Mouse (Mus musculus): ENCODE results near the gene Cycs.
"Not testable (repeated sequence)": the region's sequence is repeated elsewhere in the genome, so short reads cannot be mapped to it uniquely, and the experiment has no call there.

Cycs gene

GRCm38 (mm10) chr6:50566141-50566996 is at the start of gene Cycs:
TSS of gene Cycs (minus strand) at chr6:50566538.
- DNase-seq: peak; percentile 99

DNA sequence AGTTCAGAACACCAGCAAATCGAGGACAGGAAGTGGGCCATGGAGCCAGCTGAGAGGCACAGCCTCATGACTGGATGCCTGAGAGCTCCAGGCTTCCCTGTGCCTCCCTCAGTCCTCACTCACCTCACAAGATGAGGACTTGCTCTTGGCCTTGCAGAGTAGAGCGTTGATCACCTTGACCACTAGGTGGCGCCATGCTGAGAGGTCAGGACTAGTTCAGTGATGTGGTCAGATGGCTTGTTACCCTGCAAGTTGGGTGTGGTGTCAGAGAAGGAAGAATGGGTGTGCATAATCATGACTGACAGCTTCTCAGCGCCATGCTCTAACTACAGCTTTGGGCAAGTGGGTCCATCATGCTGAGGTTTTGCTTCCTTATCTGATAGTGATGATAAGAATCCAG is 35.3 kb upstream of the Cycs start:
- no peak for DNase-seq

DNA sequence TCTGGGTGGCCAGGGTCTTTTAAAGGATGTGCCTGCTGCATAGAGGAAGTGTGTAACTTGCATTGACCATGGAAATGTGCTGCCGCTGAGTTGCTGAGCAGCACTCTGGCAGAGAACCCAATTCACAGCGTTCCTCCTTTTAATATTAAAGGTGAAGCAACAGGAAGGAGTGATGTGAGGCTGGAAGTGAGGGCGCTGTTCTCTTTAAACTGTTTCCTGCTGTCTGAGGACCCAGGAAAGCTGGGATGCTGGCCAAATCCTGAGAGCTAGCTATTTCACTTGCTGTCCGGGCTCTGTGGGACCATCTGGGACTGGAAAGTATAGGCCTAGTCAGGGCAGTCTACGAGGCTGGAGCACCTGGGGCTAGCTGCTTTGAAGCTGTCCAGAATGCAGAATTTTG is 32.2 kb upstream of the Cycs start:
- DNase-seq: no peak

GRCm38 (mm10) chr6:50596301-50597211 is 30.2 kb upstream of the Cycs start, which contains the start of gene 4921507P07Rik:
TSS of gene 4921507P07Rik (minus strand) at chr6:50596632.
- DNase-seq: peak; percentile 94

GRCm38 (mm10) chr6:50594372-50594771 is 28.0 kb upstream of the Cycs start:
- DNase-seq: no peak

- no peak for DNase-seq
Observed at GRCm38 (mm10) chr6:50593334-50593845, 27.1 kb upstream of the Cycs start.

DNA sequence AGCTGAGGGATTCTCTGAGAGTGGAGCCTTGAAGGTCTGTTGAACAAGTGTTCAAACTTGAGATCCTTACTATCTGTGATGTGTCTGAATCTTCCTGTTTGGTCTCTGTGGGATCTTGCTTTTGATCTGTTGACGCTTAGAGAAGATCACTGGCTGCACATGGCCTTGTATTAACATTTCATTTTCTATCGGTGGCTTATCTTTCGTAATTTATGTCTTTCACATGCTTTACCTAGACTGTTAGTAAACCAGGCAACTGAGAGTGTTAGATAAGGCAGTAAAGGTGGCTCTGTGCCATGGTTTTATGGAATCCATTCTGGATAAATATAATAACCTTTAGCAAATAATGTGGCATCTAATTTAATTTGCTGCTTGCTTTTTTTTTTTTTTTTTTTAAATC is 23.9 kb upstream of the Cycs start:
- no peak for DNase-seq

GRCm38 (mm10) chr6:50588251-50588650 is 21.9 kb upstream of the Cycs start:
- DNase-seq: no peak

GRCm38 (mm10) chr6:50587412-50587811 is 21.1 kb upstream of the Cycs start:
- DNase-seq: no peak

GRCm38 (mm10) chr6:50586316-50586715 is 20.0 kb upstream of the Cycs start:
- DNase-seq: no peak

- no peak for DNase-seq
Observed at GRCm38 (mm10) chr6:50585733-50586132, 19.4 kb upstream of the Cycs start.

DNA sequence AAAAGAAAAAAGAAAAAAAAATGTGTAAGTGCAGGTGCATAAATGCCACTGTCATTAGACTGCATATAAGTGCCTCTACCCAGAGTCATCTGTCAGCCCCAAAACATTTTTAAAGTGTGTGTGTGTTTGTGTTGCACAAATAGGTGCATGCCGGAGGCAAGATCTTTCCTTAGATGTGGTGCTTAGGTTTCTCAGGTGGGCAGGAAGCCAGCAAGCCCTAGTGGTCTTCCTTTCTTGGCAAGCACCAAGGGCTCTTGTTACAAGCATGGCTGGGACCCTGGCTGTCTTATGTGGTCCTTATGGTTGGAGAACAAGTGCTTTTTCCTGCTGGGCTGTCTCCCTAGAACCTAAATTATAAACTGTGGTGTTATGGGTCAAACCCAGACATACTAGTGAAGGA is 5.3 kb upstream of the Cycs start:
- DNase-seq: no peak

- DNase-seq: no peak
Observed at GRCm38 (mm10) chr6:50566997-50567255, 588 bp upstream of the Cycs start.

DNA sequence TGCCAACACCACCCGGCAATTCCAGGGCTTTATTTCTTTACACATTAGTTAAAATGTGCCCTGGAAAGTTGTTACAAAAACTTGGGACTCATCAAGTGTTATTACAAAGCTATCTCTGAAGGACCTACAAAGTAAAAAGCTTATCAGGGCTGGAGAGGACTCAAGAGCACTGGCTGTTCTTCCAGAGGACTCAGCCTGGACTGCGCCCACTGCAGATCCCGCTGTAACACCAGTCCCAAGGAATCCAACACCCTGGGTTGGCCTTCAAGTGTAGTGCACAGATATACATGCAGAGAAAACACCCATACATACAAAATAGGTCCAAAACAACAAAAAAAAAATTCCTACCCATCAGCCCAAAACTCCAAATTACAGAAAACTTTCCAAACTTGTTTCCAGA is 2.7 kb downstream of the Cycs start:
- DNase-seq: no peak

DNA sequence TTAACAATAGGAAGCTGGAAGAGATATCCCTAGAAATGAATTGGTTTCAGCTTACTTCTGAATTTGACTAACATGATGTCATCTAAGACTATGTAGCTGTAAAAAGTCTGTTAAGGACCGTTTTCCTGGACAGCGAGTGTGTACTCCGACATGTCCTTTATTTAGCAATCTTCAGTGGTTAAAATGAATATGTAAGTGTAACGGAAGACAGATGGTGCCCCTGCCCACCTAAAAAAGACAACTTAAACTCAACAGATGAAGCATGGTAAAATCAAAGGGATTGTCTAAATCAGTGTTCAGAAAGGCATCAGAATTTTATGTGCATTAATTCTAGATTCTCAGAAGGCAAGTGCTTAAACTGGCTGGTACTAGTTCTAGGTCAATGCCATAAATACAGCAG is 3.9 kb downstream of the Cycs start:
- no peak for DNase-seq

DNA sequence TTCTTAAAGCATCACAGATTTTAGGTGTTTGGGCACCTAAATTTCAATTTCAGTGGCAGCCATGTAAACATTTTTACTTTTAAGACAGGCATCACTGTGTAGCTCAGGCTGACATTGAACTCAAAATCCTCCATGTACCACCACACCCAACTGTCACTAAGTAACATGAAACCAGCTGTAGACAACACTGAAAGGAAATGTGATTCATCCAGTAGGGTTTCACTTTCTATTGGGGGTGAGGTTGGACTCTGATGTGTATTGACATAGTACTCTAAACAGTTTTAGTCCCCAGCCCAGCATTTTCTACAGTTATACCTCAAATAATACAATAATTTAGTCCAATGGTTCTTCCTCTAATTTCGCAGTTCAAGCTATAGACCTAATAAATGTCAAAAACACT is 5.6 kb downstream of the Cycs start:
- DNase-seq: no peak

DNA sequence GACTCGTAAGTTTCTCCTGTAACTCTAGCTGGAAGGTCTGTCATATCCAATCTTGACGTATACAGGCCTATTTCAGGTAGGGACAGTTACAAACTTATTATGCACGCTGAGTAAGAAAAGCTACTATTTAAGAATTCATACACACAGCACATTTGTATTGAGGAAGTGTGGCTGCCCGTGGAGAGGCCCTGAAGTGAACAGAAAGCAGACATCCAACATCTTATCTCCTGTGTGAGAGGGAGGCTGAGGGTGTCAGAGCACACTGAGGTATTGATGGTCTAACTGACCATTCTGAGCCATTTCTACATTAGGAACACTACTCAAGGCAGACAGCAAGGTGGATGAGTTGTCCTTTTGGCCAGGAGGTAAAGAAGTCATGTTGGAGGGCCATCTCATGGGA is 7.5 kb downstream of the Cycs start:
- no peak for DNase-seq

DNA sequence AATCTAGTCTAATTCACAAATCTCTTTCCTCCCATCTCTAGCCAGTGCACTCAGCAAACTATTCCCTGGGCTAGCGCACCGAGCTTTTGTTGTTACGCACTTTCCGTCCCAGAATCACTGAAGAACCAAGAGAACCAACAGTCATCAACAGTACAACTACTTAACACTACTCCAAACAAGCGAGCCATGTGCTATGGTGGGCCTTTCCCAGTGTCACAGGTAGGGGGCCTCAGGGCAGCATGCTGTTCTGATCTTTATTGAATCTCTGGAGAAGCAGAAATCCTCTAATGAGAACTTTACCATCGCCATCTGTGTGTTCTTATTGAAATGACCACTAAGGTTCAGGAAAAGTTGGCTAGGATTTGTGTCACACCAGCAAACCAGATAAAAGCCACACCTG is 8.8 kb downstream of the Cycs start:
- DNase-seq: no peak

GRCm38 (mm10) chr6:50554223-50554622 is 12.1 kb downstream of the Cycs start:
- not testable (repeated sequence) for DNase-seq

DNA sequence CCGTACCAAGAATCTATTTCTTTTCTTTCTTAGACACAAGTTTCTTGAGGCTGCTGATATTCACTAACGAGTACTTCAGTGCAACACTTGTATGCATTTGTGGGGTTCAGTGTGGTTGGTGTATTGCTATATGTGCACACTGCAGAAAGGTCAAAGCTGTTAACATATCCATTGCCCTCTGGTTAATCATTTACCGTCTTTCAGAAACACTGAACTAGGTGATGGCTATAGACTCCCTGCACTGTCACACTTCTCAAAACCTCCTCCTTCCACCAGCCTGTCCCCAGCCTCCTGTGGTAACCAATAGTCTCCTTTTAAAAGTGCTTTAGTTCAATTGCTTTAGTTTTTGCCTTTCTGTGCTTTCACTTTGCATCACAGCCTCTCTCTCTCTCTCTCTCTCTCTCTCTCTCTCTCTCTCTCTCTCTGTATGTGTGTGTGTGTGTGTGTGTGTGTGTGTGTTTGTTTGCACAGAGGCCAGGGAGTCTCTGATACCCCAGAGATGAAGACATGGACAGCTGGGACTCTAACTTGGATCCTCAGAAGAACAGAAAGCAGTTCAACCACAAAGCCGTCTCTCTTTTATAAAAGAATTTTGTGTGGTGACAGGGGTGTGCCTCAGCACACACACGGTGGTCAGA is 13.3 kb downstream of the Cycs start:
- no peak for DNase-seq

DNA sequence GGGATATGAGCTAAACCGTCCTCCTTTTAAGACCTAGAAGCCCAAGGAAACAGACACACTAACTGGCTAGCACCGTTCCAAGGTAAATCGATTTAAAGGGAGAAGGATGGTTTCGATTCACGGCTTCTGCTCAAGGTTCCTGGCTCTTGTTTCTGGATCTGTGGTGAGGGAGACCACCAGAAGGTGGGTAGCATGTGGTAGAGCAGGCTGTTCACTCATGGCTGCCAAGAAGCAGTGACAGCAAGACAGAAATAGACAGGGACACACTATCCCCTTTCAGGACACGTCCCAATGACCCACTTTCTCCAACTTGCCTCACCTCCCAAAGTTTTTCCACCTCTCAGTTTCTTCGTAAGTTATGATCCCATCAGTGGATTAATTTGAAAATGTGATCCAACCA is 16.5 kb downstream of the Cycs start:
- DNase-seq: peak; percentile 48

GRCm38 (mm10) chr6:50549051-50549450 is 17.3 kb downstream of the Cycs start:
- no peak for DNase-seq

DNA sequence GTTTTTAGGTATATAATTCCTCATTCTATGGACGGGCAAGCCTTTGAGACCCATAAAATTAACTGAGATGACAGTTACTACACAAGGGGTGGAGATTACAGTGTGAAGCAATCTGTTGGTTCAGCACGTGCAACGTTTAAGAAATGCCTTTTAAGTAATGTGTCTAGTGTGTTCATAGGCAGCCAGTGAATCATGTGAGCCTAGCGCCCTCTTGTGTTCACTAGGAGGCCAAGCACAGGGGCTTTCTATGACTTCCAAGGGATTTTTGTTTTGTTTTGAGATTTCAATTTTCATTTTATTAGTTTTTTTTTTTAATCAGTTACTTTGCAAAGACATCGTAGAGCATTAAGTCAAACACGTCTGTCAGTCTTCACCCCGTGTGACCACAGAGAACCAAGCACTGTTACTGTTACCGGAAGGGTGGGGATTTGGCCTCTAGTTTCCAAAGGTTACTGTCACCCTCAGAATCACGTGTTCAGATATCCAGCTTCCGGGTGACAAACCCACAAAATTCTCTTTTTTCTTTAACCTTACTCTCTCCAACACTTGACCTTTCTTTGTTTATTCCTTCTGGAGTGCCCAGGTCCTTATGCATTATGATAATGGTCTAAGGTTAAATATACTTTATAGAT is 20.8 kb downstream of the Cycs start:
- no peak for DNase-seq

Data from layer of hippocampus, adult 9-11 months (tissue).